Mouse (Mus musculus): ENCODE measurements around the gene Hrg.
"Not testable (repeated sequence)": the region's sequence is repeated elsewhere in the genome, so short reads cannot be mapped to it uniquely, and the experiment has no call there.

Hrg gene

GRCm38 (mm10) chr16:22956085-22956439, 5.2 kb downstream of the Hrg start:
- in situ Hi-C loops (cut with MseI, MboI), result no loop called here

DNA sequence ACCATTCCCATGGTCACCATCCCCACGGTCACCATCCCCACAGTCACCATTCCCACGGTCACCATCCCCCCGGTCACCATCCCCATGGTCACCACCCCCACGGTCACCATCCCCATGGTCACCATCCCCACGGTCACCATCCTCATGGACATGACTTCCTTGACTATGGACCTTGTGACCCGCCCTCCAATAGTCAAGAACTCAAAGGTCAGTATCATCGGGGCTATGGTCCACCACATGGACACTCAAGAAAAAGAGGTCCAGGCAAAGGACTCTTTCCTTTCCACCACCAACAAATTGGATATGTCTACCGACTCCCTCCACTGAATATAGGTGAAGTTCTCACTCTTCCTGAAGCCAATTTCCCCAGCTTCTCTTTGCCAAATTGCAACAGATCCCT, 10.2 kb downstream of the Hrg start:
- in situ Hi-C loops (cut with MseI, MboI), result no loop called here

DNA sequence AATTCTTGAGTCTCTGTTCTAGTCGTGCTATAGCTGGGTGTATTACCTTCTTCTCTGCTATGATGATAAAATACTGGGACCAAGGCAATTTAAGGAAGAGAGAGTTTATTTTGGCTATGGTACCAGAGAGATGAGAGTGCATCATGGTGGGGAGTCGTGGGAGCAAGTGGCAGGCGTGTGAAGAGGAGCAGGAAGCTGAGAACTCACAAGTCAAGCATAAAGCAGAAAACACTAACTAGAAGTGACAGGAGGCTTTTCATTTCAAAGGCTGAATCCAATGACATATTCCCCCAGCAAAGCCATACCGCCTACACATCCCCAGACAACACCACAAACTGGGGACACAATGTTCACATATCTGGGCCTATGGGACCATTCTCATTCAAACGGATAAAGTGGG, 11.4 kb downstream of the Hrg start:
- in situ Hi-C loops (cut with MseI, MboI), result no loop called here

- in situ Hi-C loops (cut with MseI, MboI), result no loop called here
These were observed 12.4 kb downstream of the Hrg start for GRCm38 (mm10) chr16:22963293-22963692.

GRCm38 (mm10) chr16:22967383-22968030, 16.6 kb downstream of the Hrg start:
- in situ Hi-C loops (cut with MseI, MboI), result no loop called here

- in situ Hi-C loops (cut with MseI, MboI), result not testable (repeated sequence)
These were observed 46.1 kb downstream of the Hrg start for GRCm38 (mm10) chr16:22996951-22997350.
